Mouse (Mus musculus) spleen, adult 10 weeks (tissue): ENCODE measurements around the gene Crygf. TPM values are rescaled to one million over a fixed set of nuclear protein-coding genes. Genes with fewer than 3 reads are reported as not detected.

ENCODE experiments used
- polyA plus RNA-seq: library from polyadenylated mRNA; stranded (reverse); fragments of 350-450 nt; fragmentation: Illumina TruSeq; extraction: RNeasy Lipid Tissue Mini Kit (QIAGEN cat#74804); gene quantifications from one replicate; pipeline ENCODE4 v1.2.3, GENCODE M21; 2015; ENCODE audit warnings: low replicate concordance; ENCODE audit not compliant: insufficient read depth

Crygf gene
- polyA plus RNA-seq = not detected

DNA sequence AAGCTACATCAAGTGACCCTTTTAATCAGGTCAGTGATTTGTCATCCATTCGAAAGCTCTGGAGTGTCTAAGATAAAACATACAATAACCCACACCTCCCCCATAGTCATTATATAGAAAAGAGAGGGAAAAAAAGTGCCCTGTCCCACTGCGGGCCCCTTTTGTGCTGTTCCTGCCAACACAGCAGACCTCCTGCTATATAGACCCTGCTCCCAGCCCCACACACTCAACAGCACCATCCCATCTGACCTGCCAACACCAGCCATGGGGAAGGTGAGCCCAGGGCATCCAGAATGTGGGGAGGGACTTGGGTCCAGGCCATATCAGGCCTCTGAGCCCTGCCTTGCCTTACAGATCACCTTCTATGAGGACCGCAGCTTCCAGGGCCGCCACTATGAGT is at the start of gene Crygf:
Gene Crygf (plus strand): TSS at position 227 of the 400 bp plus-strand sequence.

Other genes starting within 250 kb of the Crygf start
- 3.1 TPM for gene Map2, start 248.8 kb downstream of the Crygf start, polyA plus RNA-seq